In the genomic region with DNA sequence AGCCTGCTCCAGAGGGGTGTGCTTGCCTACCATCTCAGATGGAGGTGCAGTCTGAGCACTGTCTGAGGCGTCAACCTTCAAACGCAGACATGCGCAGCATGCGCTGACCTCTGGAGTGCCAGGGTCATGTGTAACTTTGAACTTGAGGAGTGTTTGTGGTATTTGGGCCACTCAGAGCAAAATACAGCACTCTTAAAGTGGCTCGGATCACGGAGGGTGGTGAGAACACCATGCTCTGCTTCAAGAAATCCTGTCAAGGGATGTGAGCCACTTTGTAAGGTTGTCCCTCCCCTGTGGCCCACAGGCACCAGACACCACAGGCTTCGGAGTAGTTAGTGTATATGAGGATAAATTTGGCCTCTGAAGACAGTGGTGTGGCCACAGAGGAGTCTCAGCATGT, we compare ENCODE assay signal across 18 mouse cellular contexts. TPM values are rescaled to one million over a fixed set of nuclear protein-coding genes. Genes with fewer than 3 reads are reported as not detected.
DNase-seq lines count a peak whose midpoint lies in the region; ATAC-seq lines count a peak whose summit lies in the region.
"Had no signal": no experiment of that assay in that cellular context is flagged by ENCODE, and none has a peak within 500 bp of the region (broad histone marks: within the 10 kb centered on the region; RNA-seq: fewer than 3 reads in every experiment).

No protein-coding gene starts in this region.

- DNase-seq in midbrain, embryonic 10.5 days (ENCODE audit: low spot score) = no peak
- DNase-seq in midbrain, embryonic 14.5 days = no peak
- no peak for DNase-seq in cerebellum, adult 11 months
- DNase-seq: adrenal gland, postnatal 36 days; cerebellum, postnatal 25 days; gastrocnemius, postnatal 10 days had no signal

- H3K9ac ChIP-seq in midbrain, embryonic 14.5 days (replicated peaks; ENCODE audit: low read length) = no peak overlapping the region
- no peak overlapping the region for H3K9ac ChIP-seq in embryonic facial prominence, embryonic 12.5 days
- H3K9ac ChIP-seq in forebrain, embryonic 13.5 days = no peak overlapping the region
- H3K9ac ChIP-seq in limb, embryonic 12.5 days (replicated peaks) = no peak overlapping the region
- no peak overlapping the region for H3K9ac ChIP-seq in kidney, embryonic 16.5 days (replicated peaks; ENCODE audit: low read length)
- H3K9ac ChIP-seq: heart, embryonic 12.5 days had no signal

- no peak for ATAC-seq in midbrain, embryonic 14.5 days (ENCODE audit: low FRiP score, low TSS enrichment)
- ATAC-seq in embryonic facial prominence, embryonic 12.5 days (ENCODE audit: insufficient number of reproducible peaks, insufficient read depth, low FRiP score, low TSS enrichment) = no peak
- no peak for ATAC-seq in forebrain, embryonic 13.5 days
- ATAC-seq in limb, embryonic 12.5 days (ENCODE audit: insufficient number of reproducible peaks, insufficient read depth, low FRiP score, low TSS enrichment, low read depth) = no peak
- no peak for ATAC-seq in granulocyte monocyte progenitor cell, adult 5-6 weeks (replicated peaks; ENCODE audit: poor library complexity, severe bottlenecking)
- ATAC-seq in kidney, embryonic 16.5 days (ENCODE audit: low FRiP score, low TSS enrichment) = no peak

- no peaks in the 10 kb centered on the region for H3K36me3 ChIP-seq in midbrain, embryonic 10.5 days
- no peaks in the 10 kb centered on the region for H3K36me3 ChIP-seq in midbrain, embryonic 14.5 days (ENCODE audit: control insufficient read depth, insufficient read depth, low read length)
- no peaks in the 10 kb centered on the region for H3K36me3 ChIP-seq in embryonic facial prominence, embryonic 12.5 days
- H3K36me3 ChIP-seq in forebrain, embryonic 13.5 days (ENCODE audit: poor library complexity, severe bottlenecking) = no peaks in the 10 kb centered on the region
- no peaks in the 10 kb centered on the region for H3K36me3 ChIP-seq in limb, embryonic 12.5 days
- H3K36me3 ChIP-seq in kidney, embryonic 16.5 days (ENCODE audit: insufficient read depth, low read length) = no peaks in the 10 kb centered on the region
- H3K36me3 ChIP-seq: heart, embryonic 12.5 days had no signal

- no peak overlapping the region for H3K4me3 ChIP-seq in midbrain, embryonic 10.5 days
- no peak overlapping the region for H3K4me3 ChIP-seq in midbrain, embryonic 14.5 days (replicated peaks; ENCODE audit: low read depth, low read length)
- H3K4me3 ChIP-seq in embryonic facial prominence, embryonic 12.5 days = no peak overlapping the region
- no peak overlapping the region for H3K4me3 ChIP-seq in forebrain, embryonic 13.5 days
- H3K4me3 ChIP-seq in limb, embryonic 12.5 days (replicated peaks) = no peak overlapping the region
- H3K4me3 ChIP-seq in kidney, embryonic 16.5 days (ENCODE audit: low read length) = no peak overlapping the region
- H3K4me3 ChIP-seq: heart, embryonic 12.5 days had no signal

- H3K9me3 ChIP-seq in midbrain, embryonic 10.5 days (replicated peaks) = no peaks in the 10 kb centered on the region
- H3K9me3 ChIP-seq in midbrain, embryonic 14.5 days (ENCODE audit: control insufficient read depth, low read length) = no peaks in the 10 kb centered on the region
- no peaks in the 10 kb centered on the region for H3K9me3 ChIP-seq in embryonic facial prominence, embryonic 12.5 days
- no peaks in the 10 kb centered on the region for H3K9me3 ChIP-seq in forebrain, embryonic 13.5 days (replicated peaks)
- H3K9me3 ChIP-seq in limb, embryonic 12.5 days = no peaks in the 10 kb centered on the region
- H3K9me3 ChIP-seq in kidney, embryonic 16.5 days (ENCODE audit: low read length) = no peaks in the 10 kb centered on the region
- H3K9me3 ChIP-seq: heart, embryonic 12.5 days had no signal

- H3K4me2 ChIP-seq in midbrain, embryonic 14.5 days (ENCODE audit: low read length) = no peak overlapping the region
- H3K4me2 ChIP-seq in embryonic facial prominence, embryonic 12.5 days (replicated peaks) = no peak overlapping the region
- no peak overlapping the region for H3K4me2 ChIP-seq in forebrain, embryonic 13.5 days
- no peak overlapping the region for H3K4me2 ChIP-seq in limb, embryonic 12.5 days
- H3K4me2 ChIP-seq in kidney, embryonic 16.5 days (replicated peaks; ENCODE audit: low read depth, low read length) = no peak overlapping the region
- H3K4me2 ChIP-seq: heart, embryonic 12.5 days had no signal

- peak overlapping the region; percentile 85 for H3K27ac ChIP-seq in midbrain, embryonic 10.5 days (replicated peaks)
- no peak overlapping the region for H3K27ac ChIP-seq in midbrain, embryonic 14.5 days (replicated peaks; ENCODE audit: low read depth, low read length)
- H3K27ac ChIP-seq in embryonic facial prominence, embryonic 12.5 days = peak overlapping the region; percentile 91
- H3K27ac ChIP-seq in forebrain, embryonic 13.5 days = peak overlapping the region; percentile 96
- H3K27ac ChIP-seq in limb, embryonic 12.5 days = peak overlapping the region; percentile 95
- H3K27ac ChIP-seq in kidney, embryonic 16.5 days (ENCODE audit: low read length) = no peak overlapping the region

- peaks cover 60% of the 10 kb centered on the region for H3K4me1 ChIP-seq in midbrain, embryonic 10.5 days
- peaks cover 25% of the 10 kb centered on the region for H3K4me1 ChIP-seq in midbrain, embryonic 14.5 days (ENCODE audit: control insufficient read depth, insufficient read depth, low read length)
- H3K4me1 ChIP-seq in embryonic facial prominence, embryonic 12.5 days = peaks cover 51% of the 10 kb centered on the region
- H3K4me1 ChIP-seq in forebrain, embryonic 13.5 days = peaks cover 65% of the 10 kb centered on the region
- H3K4me1 ChIP-seq in limb, embryonic 12.5 days (replicated peaks) = peaks cover 46% of the 10 kb centered on the region
- H3K4me1 ChIP-seq in kidney, embryonic 16.5 days (ENCODE audit: insufficient read depth, low read length) = peaks cover 20% of the 10 kb centered on the region

- H3K27me3 ChIP-seq in midbrain, embryonic 10.5 days (ENCODE audit: low read depth, poor library complexity, severe bottlenecking) = peaks cover 14% of the 10 kb centered on the region
- no peaks in the 10 kb centered on the region for H3K27me3 ChIP-seq in midbrain, embryonic 14.5 days (ENCODE audit: control insufficient read depth, insufficient read depth, low read length)
- H3K27me3 ChIP-seq in embryonic facial prominence, embryonic 12.5 days = no peaks in the 10 kb centered on the region
- no peaks in the 10 kb centered on the region for H3K27me3 ChIP-seq in forebrain, embryonic 13.5 days
- H3K27me3 ChIP-seq in limb, embryonic 12.5 days = no peaks in the 10 kb centered on the region
- H3K27me3 ChIP-seq in kidney, embryonic 16.5 days (ENCODE audit: insufficient read depth, low read length) = no peaks in the 10 kb centered on the region

- 94% methylated on average over 7 of the region's 7 CpGs for WGBS in midbrain, embryonic 10.5 days
- 92% methylated on average over 7 of the region's 7 CpGs for WGBS in midbrain, embryonic 14.5 days
- WGBS in embryonic facial prominence, embryonic 12.5 days = 79% methylated on average over 7 of the region's 7 CpGs
- 89% methylated on average over 7 of the region's 7 CpGs for WGBS in forebrain, embryonic 13.5 days
- 91% methylated on average over 7 of the region's 7 CpGs for WGBS in limb, embryonic 12.5 days
- 93% methylated on average over 7 of the region's 7 CpGs for WGBS in kidney, embryonic 16.5 days

RNA-seq across cellular contexts. Expression of gene Zfp957, which starts 42.3 kb away (rescaled TPM):
- not detected in 2 replicates for polyA plus RNA-seq in midbrain, embryonic 10.5 days (2016; fragmentation: Nextera tagmentation; extraction: Ambion mirVana)
- not detected in 2 replicates for polyA plus RNA-seq in midbrain, embryonic 14.5 days (2014; fragmentation: Nextera tagmentation; extraction: Ambion mirVana)
- polyA plus RNA-seq in embryonic facial prominence, embryonic 12.5 days (2016; fragmentation: Nextera tagmentation; extraction: Ambion mirVana) = not detected in 2 replicates
- not detected in 2 replicates for polyA plus RNA-seq in forebrain, embryonic 13.5 days (2015; fragmentation: Nextera tagmentation; extraction: Ambion mirVana)
- polyA plus RNA-seq in limb, embryonic 12.5 days (2016; fragmentation: Nextera tagmentation; extraction: Ambion mirVana) = not detected in 2 replicates
- not detected in 2 replicates for total RNA-seq in granulocyte monocyte progenitor cell, adult 5-6 weeks (2014; fragmentation: Nextera tagmentation)
- not detected in 2 replicates for total RNA-seq in granulocyte monocyte progenitor cell, adult 5-6 weeks (2017)
- not detected in 2 replicates for polyA plus RNA-seq in kidney, embryonic 16.5 days (2015; fragmentation: Nextera tagmentation; extraction: Ambion mirVana)
- total RNA-seq: adrenal gland, postnatal 36 days; gastrocnemius, postnatal 10 days; left cerebral cortex, postnatal 14 days; MEL; neutrophil, adult 5-6 weeks had no signal
- polyA plus RNA-seq: embryonic facial prominence, embryonic 11.5 days; heart, embryonic 12.5 days; kidney, embryonic 14.5 days; liver, embryonic 16.5 days had no signal

Comparison
In these comparisons a context has a peak if more than half of its experiments do, and no peak if none do; other contexts are left out.
1. H3K27ac ChIP-seq: peak in midbrain, embryonic 10.5 days (single experiment), embryonic facial prominence, embryonic 12.5 days (single experiment), forebrain, embryonic 13.5 days (single experiment) and limb, embryonic 12.5 days (single experiment); none in midbrain, embryonic 14.5 days (single experiment) and kidney, embryonic 16.5 days (single experiment).